Comparison of ENCODE assay signal across 20 mouse cellular contexts in the genomic region with DNA sequence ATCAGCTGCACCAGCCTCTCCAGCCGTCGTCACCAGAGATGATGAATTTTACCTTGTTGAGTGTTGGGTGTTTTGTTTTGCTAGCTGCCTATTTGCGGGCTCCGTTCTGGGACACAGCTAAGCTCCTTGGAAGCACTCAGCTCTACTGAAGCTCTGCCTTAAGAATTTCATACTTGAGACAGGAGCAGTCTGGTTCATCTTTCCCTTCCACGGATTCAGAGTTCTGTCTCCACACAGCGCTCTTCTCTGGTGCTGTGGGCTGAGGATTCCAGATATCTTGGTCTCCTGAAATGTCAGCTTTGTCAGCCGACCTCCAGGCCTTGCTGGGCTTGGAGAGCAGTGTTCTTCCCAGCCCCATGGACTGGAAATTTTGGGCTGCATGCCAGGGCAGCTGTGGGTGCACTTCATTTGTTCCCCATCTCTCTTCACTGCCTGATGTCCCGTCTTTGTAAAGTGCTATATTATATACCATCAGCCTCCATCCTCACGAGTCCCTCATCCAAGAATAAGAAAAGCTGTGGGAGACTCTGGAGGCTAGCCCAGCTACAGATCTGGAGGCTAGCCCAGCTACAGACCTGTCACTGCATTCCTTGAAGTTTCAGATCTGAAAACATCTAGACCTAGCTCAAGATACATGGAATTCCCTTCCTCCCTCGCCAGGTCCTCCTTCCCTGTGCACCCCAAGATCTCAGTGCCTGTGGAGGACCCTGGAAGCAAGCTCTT.
DNase-seq lines count a peak whose midpoint lies in the region; TF ChIP-seq lines count a peak whose summit lies in the region.
"Had no signal": no experiment of that assay in that cellular context is flagged by ENCODE, and none has a peak within 500 bp of the region (broad histone marks: within the 10 kb centered on the region; RNA-seq: fewer than 3 reads in every experiment).

No protein-coding gene starts in this region.

- no peak for TF ChIP-seq CTCF in layer of hippocampus, adult 2 months (conservative IDR thresholded peaks at IDR 0.05)

- no peak for DNase-seq in layer of hippocampus, adult 2 months (ENCODE audit: low spot score in 2 of 2)
- no peak for DNase-seq in layer of hippocampus, postnatal 10 days (ENCODE audit: low spot score in 2 of 2)
- peak; percentile 65 for DNase-seq in right cerebral cortex, adult 18-20 months
- DNase-seq in right cerebral cortex, postnatal 4 days, result no peak
- peak; percentile 67 to 75 for DNase-seq in right cerebral cortex, postnatal 10 days (ENCODE audit: low spot score in 2 of 2)
- no peak for DNase-seq in T-cell, adult 2 months (ENCODE audit: low spot score)
- DNase-seq in urinary bladder, postnatal 36 days (ENCODE audit: low spot score in 2 of 2), result no peak
- DNase-seq: adrenal gland, adult 8-10 months; adrenal gland, postnatal 36 days; cerebellum, adult 11 months; cerebellum, adult 9-10 months; cerebellum, postnatal 25 days; forebrain, postnatal 0 days; gastrocnemius, adult 2 months; gastrocnemius, postnatal 25 days had no signal

- peak overlapping the region; percentile 64 for H3K27ac ChIP-seq in layer of hippocampus, adult 2 months
- H3K27ac ChIP-seq: embryonic facial prominence, embryonic 10.5 days; forebrain, embryonic 13.5 days; gastrocnemius, adult 2 months; hindbrain, embryonic 10.5 days; hindbrain, embryonic 14.5 days had no signal

- H3K4me3 ChIP-seq in layer of hippocampus, adult 2 months, result no peak overlapping the region
- H3K4me3 ChIP-seq: embryonic facial prominence, embryonic 10.5 days; forebrain, embryonic 13.5 days; gastrocnemius, adult 2 months; heart, embryonic 12.5 days; hindbrain, embryonic 10.5 days had no signal

Comparison
In these comparisons a context has a peak if more than half of its experiments do, and no peak if none do; other contexts are left out.
1. DNase-seq: peak in right cerebral cortex, adult 18-20 months (single experiment) and right cerebral cortex, postnatal 10 days (2 of 2); none in layer of hippocampus, adult 2 months (0 of 2), layer of hippocampus, postnatal 10 days (0 of 2), right cerebral cortex, postnatal 4 days (single experiment), T-cell, adult 2 months (single experiment) and urinary bladder, postnatal 36 days (0 of 2).